Mouse (Mus musculus) CH12.LX (cell line): ENCODE measurements around the gene Lrrc73. TPM values are rescaled to one million over a fixed set of nuclear protein-coding genes. Genes with fewer than 3 reads are reported as not detected.

Experiments
- DNase-seq: peaks from one replicate; pipeline ENCODE4 v3.0.0-alpha.2; 2013; ENCODE audit errors: extremely low read depth
- H3K27ac ChIP-seq: 2 replicates; pipeline ENCODE4 v1.5.1; 2012; ENCODE audit warnings: low read depth, mild to moderate bottlenecking, control low read depth, moderate library complexity; ENCODE audit not compliant: insufficient read depth
- H3K27me3 ChIP-seq: replicated peaks from 2 replicates; pipeline ENCODE3; 2012; ENCODE audit warnings: inconsistent platforms
- H3K36me3 ChIP-seq, 2 experiments: replicated peaks in 1 of 2; 2 replicates each; pipeline versions ENCODE3 to v1.6.1; 2012; ENCODE audit warnings: inconsistent platforms in 1 of 2, low read length in 1 of 2, mild to moderate bottlenecking in 1 of 2, mixed read lengths in 1 of 2, moderate library complexity in 1 of 2; ENCODE audit not compliant: control insufficient read depth in 1 of 2, insufficient read depth in 1 of 2
- H3K4me1 ChIP-seq, 2 experiments: 2 replicates each; pipeline ENCODE4 v1.6.1; 2012; ENCODE audit warnings: inconsistent platforms in 1 of 2, moderate library complexity in 1 of 2; ENCODE audit not compliant: insufficient read depth in 2 of 2, control insufficient read depth in 1 of 2
- H3K4me2 ChIP-seq: 2 replicates; pipeline ENCODE4 v1.6.1; 2012; ENCODE audit warnings: low read depth, mild to moderate bottlenecking, control low read depth; ENCODE audit not compliant: poor library complexity, insufficient read depth, severe bottlenecking
- H3K4me3 ChIP-seq, 3 experiments: fragments of 150-350 bp in 1 of 3; sonication (generic) in 1 of 3; replicated peaks in 1 of 3; 2 replicates each; pipeline versions ENCODE3 to v1.5.1; 2011 to 2012; ENCODE audit warnings: low read depth in 2 of 3, low read length in 2 of 3, mild to moderate bottlenecking in 2 of 3, moderate library complexity in 2 of 3, control low read depth in 1 of 3, improper control_type of control experiment in 1 of 3, inconsistent platforms in 1 of 3, mixed read lengths in 1 of 3; ENCODE audit not compliant: poor library complexity in 1 of 3
- H3K79me2 ChIP-seq: replicated peaks from 2 replicates; pipeline ENCODE4 v1.6.1; 2012; ENCODE audit warnings: mild to moderate bottlenecking, moderate library complexity; ENCODE audit not compliant: control insufficient read depth, poor library complexity, insufficient read depth, severe bottlenecking; ENCODE audit errors: extremely low read depth
- H3K9ac ChIP-seq: 2 replicates; pipeline ENCODE4 v1.6.1; 2012; ENCODE audit warnings: low read depth, mild to moderate bottlenecking, control low read depth, moderate library complexity; ENCODE audit not compliant: insufficient read depth
- H3K9me3 ChIP-seq: replicated peaks from 2 replicates; pipeline ENCODE3; 2012; ENCODE audit warnings: low read length, inconsistent platforms, mixed read lengths
- CTCF ChIP-seq, 2 experiments: IDR thresholded peaks in 1 of 2; conservative IDR thresholded peaks in 1 of 2; 2 replicates each; pipeline ENCODE4 v1.5.1; 2011 to 2012; ENCODE audit warnings: low read depth in 2 of 2, low read length in 2 of 2, improper control_type of control experiment in 1 of 2, inconsistent platforms in 1 of 2, mild to moderate bottlenecking in 1 of 2, moderate library complexity in 1 of 2
- E2F4 ChIP-seq: IDR thresholded peaks from 2 replicates; pipeline ENCODE4 v1.6.1; 2011; ENCODE audit warnings: low read depth, low read length, improper control_type of control experiment; ENCODE audit not compliant: insufficient replicate concordance
- ETS1 ChIP-seq: conservative IDR thresholded peaks from 2 replicates; pipeline ENCODE4 v1.6.1; 2012; ENCODE audit warnings: low read depth, mild to moderate bottlenecking, inconsistent platforms, low read length, improper control_type of control experiment, moderate library complexity
- HCFC1 ChIP-seq: IDR thresholded peaks from 2 replicates; pipeline ENCODE4 v1.6.1; 2012; ENCODE audit warnings: low read depth, mild to moderate bottlenecking, inconsistent platforms, low read length, improper control_type of control experiment
- JUN ChIP-seq: IDR thresholded peaks from 2 replicates; pipeline ENCODE4 v1.6.1; 2011; ENCODE audit warnings: low read depth, mild to moderate bottlenecking, low read length, improper control_type of control experiment, moderate library complexity; ENCODE audit not compliant: insufficient read depth
- KAT2A ChIP-seq: IDR thresholded peaks from 2 replicates; pipeline ENCODE4 v1.6.1; 2012; ENCODE audit warnings: low read length, improper control_type of control experiment, inconsistent platforms; ENCODE audit not compliant: insufficient replicate concordance
- MYC ChIP-seq: IDR thresholded peaks from 2 replicates; pipeline ENCODE4 v1.6.1; 2011; ENCODE audit warnings: low read depth, mild to moderate bottlenecking, improper control_type of control experiment, low read length
- POLR2A ChIP-seq: IDR thresholded peaks from 2 replicates; pipeline ENCODE4 v1.6.1; 2011; ENCODE audit warnings: low read depth, mild to moderate bottlenecking, improper control_type of control experiment, low read length
- POLR2AphosphoS2 ChIP-seq: IDR thresholded peaks from 2 replicates; pipeline ENCODE4 v1.6.1; 2011; ENCODE audit warnings: low read depth, low read length, improper control_type of control experiment
- TBP ChIP-seq: conservative IDR thresholded peaks from 2 replicates; pipeline ENCODE4 v1.6.1; 2011; ENCODE audit warnings: low read depth, low read length, improper control_type of control experiment
- UBTF ChIP-seq: IDR thresholded peaks from 2 replicates; pipeline ENCODE4 v1.6.1; 2012; ENCODE audit warnings: low read depth, mild to moderate bottlenecking, inconsistent platforms, low read length, improper control_type of control experiment, moderate library complexity
- USF1 ChIP-seq: IDR thresholded peaks from 2 replicates; pipeline ENCODE4 v1.6.1; 2014; ENCODE audit warnings: low read depth, mild to moderate bottlenecking, inconsistent platforms, low read length, improper control_type of control experiment
- ZC3H11A ChIP-seq: IDR thresholded peaks from 2 replicates; pipeline ENCODE4 v1.6.1; 2012; ENCODE audit warnings: low read depth, mild to moderate bottlenecking, inconsistent platforms, low read length, improper control_type of control experiment
- ZKSCAN1 ChIP-seq: IDR thresholded peaks from 2 replicates; pipeline ENCODE4 v1.6.1; 2012; ENCODE audit warnings: low read depth, inconsistent platforms, low read length, improper control_type of control experiment, borderline replicate concordance
- ZMIZ1 ChIP-seq: IDR thresholded peaks from 2 replicates; pipeline ENCODE4 v1.6.1; 2012; ENCODE audit warnings: low read depth, mild to moderate bottlenecking, inconsistent platforms, low read length, improper control_type of control experiment
- dilution Hi-C: fragments of 300-500 bp; cut with MboI; formaldehyde crosslinking; loops from 2 replicates; pipeline ENCODE4 v1.14.3; 2020; ENCODE audit warnings: low sequenced_read_pairs; ENCODE audit not compliant: extremely low pct_unique_long_range_greater_than_20kb, extremely low pct_ligation_motif_present
- in situ Hi-C: fragments of 300-500 bp; cut with MboI; formaldehyde crosslinking; loops from 3 replicates; pipeline ENCODE4 v1.14.3; 2019; ENCODE audit warnings: low sequenced_read_pairs, low pct_ligation_motif_present, low pct_unique_long_range_greater_than_20kb, mixed read lengths
- polyA plus RNA-seq: library from polyadenylated mRNA; unstranded; fragments of >175 nt; gene quantifications from 2 replicates; pipeline ENCODE4 v1.2.1, GENCODE M21; 2012; ENCODE audit warnings: low read depth; ENCODE audit not compliant: insufficient read length
- total RNA-seq, 2 experiments: library from RNA; depleted of rRNA; stranded (reverse); fragments of 300-350 nt in 1 of 2; fragments of >200 nt in 1 of 2; gene quantifications; 2 replicates each; pipeline ENCODE4 v1.2.3; 2012 to 2014

Lrrc73 gene
- total and polyA plus RNA-seq, 3 experiments, result 1.8 to 4.0 (median 3.6) TPM

DNA sequence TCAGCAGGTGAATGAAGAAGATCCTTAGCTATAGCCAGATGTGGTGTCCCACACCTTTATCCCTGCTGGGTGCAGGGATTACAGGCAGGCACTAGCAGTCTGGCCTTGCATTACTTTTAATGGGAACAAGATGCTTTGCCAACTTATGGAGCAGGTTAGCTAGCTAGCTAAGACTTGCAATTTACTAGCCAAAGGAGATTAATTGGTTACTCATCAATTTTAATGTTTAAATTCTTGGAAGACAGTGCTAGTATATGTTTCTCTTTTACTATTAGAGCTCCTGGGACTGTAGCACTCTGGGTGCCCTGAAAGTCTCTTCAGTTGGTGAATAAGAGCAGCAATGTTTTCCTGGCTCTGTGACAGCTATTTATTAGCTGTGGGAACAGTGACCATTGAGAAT, 46.7 kb upstream of the Lrrc73 start:
- H3K36me3 ChIP-seq, result peaks cover 53 to 70% of the 10 kb centered on the region in 2 experiments
- H3K9me3 ChIP-seq, result no peaks in the 10 kb centered on the region
- H3K4me2 ChIP-seq, result no peak overlapping the region
- TF ChIP-seq UBTF (no peak), E2F4 (no peak), USF1 (no peak), ZMIZ1 (no peak), ZKSCAN1 (no peak)
- TF ChIP-seq, all 38 proteins: peak for 0
- in situ Hi-C loops (no loop called here), dilution Hi-C loops (no loop called here)
- H3K4me3 ChIP-seq, result no peak overlapping the region
- H3K4me1 ChIP-seq, result peaks cover 2 to 11% of the 10 kb centered on the region in 2 experiments; a peak in 3 of 4 replicates
- no peak for DNase-seq
- no peak overlapping the region for H3K9ac ChIP-seq
- H3K27ac ChIP-seq, result no peak overlapping the region
- peaks cover 41% of the 10 kb centered on the region for H3K79me2 ChIP-seq
- H3K27me3 ChIP-seq, result no peaks in the 10 kb centered on the region

DNA sequence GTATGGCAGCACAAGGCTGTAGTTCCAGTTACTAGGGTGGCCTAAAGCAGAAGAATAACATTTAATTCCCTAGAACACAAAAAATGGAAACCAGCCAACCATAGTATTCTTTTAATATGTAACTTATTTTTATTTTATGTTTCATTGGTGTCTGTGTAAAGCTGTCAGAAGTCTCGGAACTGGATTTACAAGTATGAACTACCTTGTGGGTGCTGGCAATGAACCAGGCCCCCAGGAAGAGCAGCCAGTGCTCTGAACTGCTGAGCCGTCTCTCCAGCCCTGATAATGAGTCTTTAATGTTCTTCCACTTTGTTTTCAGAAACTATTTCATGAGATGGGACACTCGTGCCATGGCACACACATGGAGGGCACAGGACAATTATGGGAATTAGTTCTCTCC, 42.8 kb upstream of the Lrrc73 start:
- dilution Hi-C loops (no loop called here), in situ Hi-C loops (no loop called here)
- Histone ChIP-seq H3K27ac (no peak overlapping the region), H3K9me3 (no peaks in the 10 kb centered on the region), H3K4me3 (no peak overlapping the region), H3K27me3 (no peaks in the 10 kb centered on the region), H3K79me2 (peaks cover 10% of the 10 kb centered on the region), H3K9ac (no peak overlapping the region), H3K4me2 (no peak overlapping the region), H3K36me3 (peaks cover 82 to 93% of the 10 kb centered on the region in 2 experiments), H3K4me1 (no peaks in the 10 kb centered on the region)
- no peak for DNase-seq
- TF ChIP-seq ZMIZ1, result no peak
- TF ChIP-seq MYC, result no peak
- no peak for TF ChIP-seq JUN
- no peak for TF ChIP-seq ZKSCAN1
- no peak for TF ChIP-seq KAT2A
- no peak for TF ChIP-seq ETS1
- no peak for TF ChIP-seq ZC3H11A
- no peak for TF ChIP-seq POLR2A
- no peak for TF ChIP-seq HCFC1
- TF ChIP-seq E2F4, result no peak
- no peak for TF ChIP-seq TBP
- no peak for TF ChIP-seq CTCF (conservative IDR thresholded peaks at IDR 0.05 in 1 of 2, IDR thresholded peaks at IDR 0.05 in 1 of 2; ENCODE audit: low read depth in 2 of 2, low read length in 2 of 2)
- TF ChIP-seq POLR2AphosphoS2, result no peak
